Mouse (Mus musculus) stomach, postnatal 0 days (tissue): ENCODE data around the gene Chtf18. TPM values are rescaled to one million over a fixed set of nuclear protein-coding genes. Genes with fewer than 3 reads are reported as not detected.
A peak's percentile ranks its signal among the peaks of the same experiment; 100 is the strongest.

ENCODE experiments used
- ATAC-seq: fragments of 200-750 bp; cut with Nextera tagmentation; 2 replicates; pipeline ENCODE4 v1.8.0; 2017; ENCODE audit not compliant: low FRiP score, low TSS enrichment
- DNase-seq: peaks from one replicate; pipeline ENCODE4 v3.0.0-alpha.2; 2016; ENCODE audit warnings: low spot score
- H3K27ac ChIP-seq: fragments of 300-500 bp; sonication (generic); replicated peaks from 2 replicates; pipeline ENCODE4 v1.5.1; 2014; ENCODE audit warnings: mild to moderate bottlenecking, control low read depth
- H3K27me3 ChIP-seq: fragments of 300-500 bp; sonication (generic); 2 replicates; pipeline ENCODE4 v1.6.1; 2014; ENCODE audit warnings: low read length; ENCODE audit not compliant: control insufficient read depth, insufficient read depth
- H3K36me3 ChIP-seq: fragments of 300-500 bp; sonication (generic); 2 replicates; pipeline ENCODE4 v1.6.1; 2014; ENCODE audit warnings: low read length, mixed read lengths; ENCODE audit not compliant: control insufficient read depth, insufficient read depth
- H3K4me1 ChIP-seq: fragments of 300-500 bp; sonication (generic); replicated peaks from 2 replicates; pipeline ENCODE4 v1.6.1; 2014; ENCODE audit warnings: antibody characterized with exemption; ENCODE audit not compliant: control insufficient read depth, insufficient read depth
- H3K4me2 ChIP-seq: fragments of 300-500 bp; sonication (generic); replicated peaks from 2 replicates; pipeline ENCODE4 v1.6.1; 2014; ENCODE audit warnings: low read depth, mild to moderate bottlenecking, control low read depth, moderate library complexity
- H3K4me3 ChIP-seq: fragments of 300-500 bp; sonication (generic); 2 replicates; pipeline ENCODE4 v1.5.1; 2014; ENCODE audit warnings: low read depth, low read length, control low read depth
- H3K9ac ChIP-seq: fragments of 300-500 bp; sonication (generic); 2 replicates; pipeline ENCODE4 v1.6.1; 2014; ENCODE audit warnings: mild to moderate bottlenecking, low read length, control low read depth, mixed read lengths
- H3K9me3 ChIP-seq: fragments of 300-500 bp; sonication (generic); 2 replicates; pipeline ENCODE4 v1.6.1; 2016; ENCODE audit warnings: low read length; ENCODE audit not compliant: control insufficient read depth
- CTCF ChIP-seq: IDR thresholded peaks from 2 replicates; pipeline ENCODE4 v1.5.1; 2016; ENCODE audit warnings: antibody characterized with exemption, low read depth, mild to moderate bottlenecking, moderate library complexity
- EP300 ChIP-seq: optimal IDR thresholded peaks from 2 replicates; pipeline ENCODE3; 2016; ENCODE audit warnings: antibody characterized with exemption
- WGBS: fragments of 180-500 bp; shearing (Covaris S2); extraction: QIAGEN DNeasy Blood & Tissue Kit; methylation state at CpG from one replicate; pipeline ENCODE4 v1.1.7; 2014; 5-methylcytosine and 5-hydroxymethylcytosine counted together
- polyA plus RNA-seq: library from polyadenylated mRNA; unstranded; fragments of >200 nt; fragmentation: Nextera tagmentation; extraction: Ambion mirVana; gene quantifications from 2 replicates; pipeline ENCODE4 v1.2.1, GENCODE M21; 2015

Gene Chtf18
- 4.2 and 5.4 TPM in 2 replicates for polyA plus RNA-seq

DNA sequence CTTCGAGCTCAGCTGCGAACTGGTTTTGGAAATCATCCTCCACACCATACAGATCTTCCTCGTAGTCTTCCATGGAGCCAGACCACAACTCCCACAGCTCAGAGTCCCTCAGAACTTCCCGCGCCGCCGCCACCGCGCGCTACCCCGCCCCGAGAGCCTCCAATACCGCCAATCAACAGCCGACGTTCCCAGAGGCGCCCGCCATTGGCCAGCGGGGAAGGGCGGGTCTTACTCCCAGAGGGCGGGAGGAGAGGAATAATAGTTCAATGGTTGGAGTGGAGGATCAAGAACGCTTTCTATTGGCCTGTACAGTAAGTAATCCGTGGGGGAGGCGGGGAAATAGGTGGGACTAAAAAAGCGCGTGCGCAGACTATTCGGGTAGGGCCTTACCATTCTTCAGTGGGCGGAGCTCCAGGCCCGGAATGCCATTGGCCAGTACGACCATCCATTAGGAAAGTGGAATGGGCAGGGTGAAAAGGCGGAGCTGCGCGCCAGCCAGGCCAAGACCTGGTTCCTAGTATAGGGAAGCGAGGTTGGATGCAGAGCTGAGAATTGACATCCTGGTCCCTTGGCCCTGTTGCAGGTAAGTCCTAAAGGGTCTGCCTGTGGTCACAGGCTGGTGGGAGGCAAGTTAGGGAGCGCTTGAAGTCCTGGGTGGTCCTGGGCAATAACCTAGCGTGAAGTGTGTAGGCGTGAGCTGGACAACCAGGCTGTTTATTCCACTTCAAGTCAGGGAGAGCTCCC lies at the start of gene Chtf18, which contains the start of gene Rpusd1:
Gene Chtf18, minus strand, starts transcription at position 155 of the 744 bp plus-strand sequence.
Gene Rpusd1, plus strand, starts transcription at position 406 of the 744 bp plus-strand sequence.
- Histone ChIP-seq H3K4me1 (peaks cover 4% of the 10 kb centered on the region), H3K27ac (no peak within 1 kb of the TSS)
- WGBS, result under 1% methylated on average over 37 of the region's 37 CpGs

DNA sequence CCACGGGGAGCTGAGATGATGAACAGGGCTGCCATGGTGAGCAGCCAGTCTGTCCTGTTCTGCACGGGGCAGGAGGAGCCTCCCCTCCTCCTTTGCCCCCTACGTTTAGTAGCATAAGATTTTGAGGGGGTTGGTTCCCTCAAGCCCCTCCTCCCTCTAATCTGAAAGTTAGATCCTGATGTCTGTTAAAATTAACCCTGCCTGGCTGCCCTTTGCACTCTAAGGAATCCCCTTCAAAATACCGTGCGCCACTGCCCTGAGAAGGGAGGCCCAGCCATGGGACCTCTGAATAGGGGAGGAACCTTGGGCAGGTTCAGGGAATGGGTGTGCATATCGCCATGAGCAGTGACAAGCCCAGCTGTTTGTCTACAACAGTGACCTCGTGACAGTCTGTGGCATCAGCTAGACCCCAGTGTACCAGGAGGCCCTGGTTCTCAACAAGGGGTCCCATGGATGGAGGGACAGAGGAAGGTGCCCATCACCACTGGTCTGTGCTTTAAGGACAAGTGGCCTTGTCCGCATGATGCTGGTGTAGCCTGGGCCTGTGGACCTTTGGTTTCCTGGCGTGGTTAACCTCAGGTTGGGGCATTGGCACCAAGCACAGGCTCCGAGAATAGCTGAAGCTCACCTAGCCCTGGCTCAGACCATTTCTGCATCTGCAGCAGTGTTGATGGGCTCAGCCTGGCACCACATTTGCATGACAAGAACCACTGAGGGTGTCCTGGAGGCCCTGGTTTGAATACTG lies 48.3 kb upstream of the Chtf18 start:
- H3K4me1 ChIP-seq, result peaks cover 3% of the 10 kb centered on the region
- no peaks in the 10 kb centered on the region; the same call in 1 of the 2 replicates for H3K36me3 ChIP-seq
- no peak overlapping the region for H3K27ac ChIP-seq
- H3K9me3 ChIP-seq, result no peaks in the 10 kb centered on the region
- H3K4me3 ChIP-seq, result no peak overlapping the region
- DNase-seq (no peak), ATAC-seq (no peak)
- H3K27me3 ChIP-seq, result no peaks in the 10 kb centered on the region
- no peak overlapping the region for H3K4me2 ChIP-seq
- no peak for TF ChIP-seq CTCF
- TF ChIP-seq EP300, result no peak
- WGBS, result 79% methylated on average over 10 of the region's 10 CpGs
- no peak overlapping the region for H3K9ac ChIP-seq

More for the DNA sequence above, at the start of gene Chtf18, which contains the start of gene Rpusd1:
- Histone ChIP-seq H3K27me3 (no peaks in the 10 kb centered on the region), H3K36me3 (no peaks in the 10 kb centered on the region), H3K9me3 (no peaks in the 10 kb centered on the region), H3K4me3 (peak within 1 kb of the TSS; percentile 54), H3K4me2 (peak within 1 kb of the TSS; percentile 92), H3K9ac (peak within 1 kb of the TSS; percentile 83)
- ATAC-seq (peak; percentile 99), DNase-seq (peak; percentile 99)
- TF ChIP-seq CTCF, result no peak
- no peak for TF ChIP-seq EP300

DNA sequence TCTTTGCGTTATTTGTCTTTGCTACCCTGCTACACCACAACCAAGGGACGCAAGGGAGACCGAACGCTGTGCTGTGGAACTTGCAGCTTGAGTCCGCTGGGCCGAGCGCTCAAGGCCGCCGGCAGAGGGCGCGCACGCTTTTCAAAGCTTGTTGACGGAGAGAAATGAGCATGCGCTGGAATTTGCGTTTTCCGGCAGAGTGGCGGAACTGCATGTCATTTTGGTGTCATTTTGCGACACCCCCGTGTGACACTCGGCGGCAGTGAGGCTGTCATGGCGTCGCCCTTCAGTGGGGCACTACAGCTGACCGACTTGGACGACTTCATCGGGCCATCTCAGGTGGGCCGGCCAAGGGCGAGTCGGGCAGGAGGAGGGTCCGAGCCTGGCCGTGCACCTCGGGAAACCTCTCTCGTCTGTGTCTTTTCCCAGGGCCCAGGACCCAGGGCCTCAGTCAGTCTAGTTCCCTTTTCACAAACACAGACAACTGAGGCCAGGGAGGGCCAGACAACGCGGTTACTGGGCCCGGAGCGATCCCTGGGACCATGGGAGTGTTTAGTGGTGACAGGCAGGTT lies 46.4 kb upstream of the Chtf18 start, which contains the start of gene Narfl:
Gene Narfl, plus strand, starts transcription at position 228 of the 572 bp plus-strand sequence.
- H3K27me3 ChIP-seq, result no peaks in the 10 kb centered on the region
- ATAC-seq, result peak; percentile 84
- under 1% methylated on average over 37 of the region's 37 CpGs for WGBS
- H3K4me3 ChIP-seq, result peak within 1 kb of the TSS; percentile 71
- DNase-seq, result peak; percentile 98
- no peaks in the 10 kb centered on the region for H3K9me3 ChIP-seq
- no peak for TF ChIP-seq EP300
- peak; percentile 100 for TF ChIP-seq CTCF
- H3K9ac ChIP-seq, result peak within 1 kb of the TSS; percentile 87
- no peaks in the 10 kb centered on the region; the same call in 1 of the 2 replicates for H3K36me3 ChIP-seq
- peaks cover 3% of the 10 kb centered on the region for H3K4me1 ChIP-seq
- H3K27ac ChIP-seq, result no peak within 1 kb of the TSS; the same call in 1 of the 2 replicates
- H3K4me2 ChIP-seq, result peak within 1 kb of the TSS; percentile 77

DNA sequence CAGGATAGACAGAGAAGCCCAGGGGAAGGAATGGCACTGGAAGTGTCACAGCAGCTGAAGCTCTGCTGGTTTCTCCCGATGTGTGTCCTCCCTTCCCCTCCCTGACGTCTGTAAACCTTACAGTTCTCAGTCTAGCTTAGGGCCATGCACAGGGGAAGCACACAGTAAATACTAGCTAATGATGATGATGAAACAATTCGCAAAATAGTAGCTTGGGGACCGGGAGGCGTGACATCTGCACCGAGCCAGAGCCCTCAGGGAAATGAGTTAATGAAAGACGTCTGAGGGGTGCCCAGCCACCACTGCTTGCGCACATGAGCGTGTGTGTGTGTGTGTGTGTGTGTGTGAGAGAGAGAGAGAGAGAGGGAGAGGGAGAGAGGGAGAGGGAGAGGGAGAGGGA lies 42.1 kb upstream of the Chtf18 start:
- Histone ChIP-seq H3K27me3 (no peaks in the 10 kb centered on the region), H3K9ac (no peak overlapping the region), H3K4me2 (no peak overlapping the region), H3K9me3 (no peaks in the 10 kb centered on the region), H3K27ac (no peak overlapping the region), H3K4me1 (peaks cover 3% of the 10 kb centered on the region), H3K4me3 (no peak overlapping the region), H3K36me3 (no peaks in the 10 kb centered on the region)
- no peak for DNase-seq
- no peak for ATAC-seq
- TF ChIP-seq CTCF, result no peak
- no peak for TF ChIP-seq EP300
- WGBS, result 57% methylated on average over 9 of the region's 9 CpGs

DNA sequence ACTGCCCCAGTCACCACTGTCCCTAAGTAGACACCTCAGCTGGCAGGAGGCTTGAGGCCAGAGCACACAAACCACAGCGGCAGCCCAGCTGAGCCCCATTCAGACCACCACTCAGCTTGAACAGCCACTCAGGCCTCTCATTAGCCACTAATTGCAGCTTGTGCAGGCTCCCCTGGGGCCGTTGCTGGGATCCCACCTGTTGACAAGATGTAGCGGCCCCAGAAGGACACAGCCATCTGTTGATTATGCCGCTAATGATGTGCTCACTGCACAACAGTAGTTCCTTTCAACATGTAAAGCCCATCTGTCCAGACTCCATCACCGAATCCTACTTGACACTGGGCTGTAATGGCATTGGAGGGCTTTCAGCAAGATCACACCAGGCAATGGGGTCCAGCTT lies 38.7 kb upstream of the Chtf18 start:
- Histone ChIP-seq H3K4me2 (no peak overlapping the region), H3K36me3 (no peaks in the 10 kb centered on the region), H3K4me1 (no peaks in the 10 kb centered on the region), H3K9ac (no peak overlapping the region), H3K27me3 (no peaks in the 10 kb centered on the region), H3K27ac (no peak overlapping the region), H3K9me3 (no peaks in the 10 kb centered on the region), H3K4me3 (no peak overlapping the region)
- TF ChIP-seq CTCF (no peak), EP300 (no peak)
- DNase-seq (no peak), ATAC-seq (no peak)
- 74% methylated on average over 5 of the region's 5 CpGs for WGBS
